Mouse (Mus musculus) spleen, adult 2 months (tissue): ENCODE measurements around the gene Gpatch3. TPM values are rescaled to one million over a fixed set of nuclear protein-coding genes. Genes with fewer than 3 reads are reported as not detected.
A peak's percentile ranks its signal among the peaks of the same experiment; 100 is the strongest.

Experiments used
- DNase-seq, 2 experiments: peaks; one replicate each; pipeline versions ENCODE4 v3.0.0 to v3.0.0-alpha.2; 2012 to 2021; ENCODE audit warnings: low spot score in 2 of 2, low read depth in 1 of 2
- H3K27ac ChIP-seq: fragments of 200-500 bp; 2 replicates; pipeline ENCODE4 v1.5.1; 2012; ENCODE audit warnings: low read length, inconsistent platforms; ENCODE audit not compliant: insufficient read depth
- H3K27me3 ChIP-seq: fragments of 200-500 bp; 2 replicates; pipeline ENCODE4 v1.6.1; 2012; ENCODE audit warnings: mild to moderate bottlenecking, moderate library complexity, low read length, inconsistent platforms; ENCODE audit not compliant: control insufficient read depth, insufficient read depth
- H3K36me3 ChIP-seq: fragments of 200-500 bp; 2 replicates; pipeline ENCODE4 v1.6.1; 2012; ENCODE audit warnings: mild to moderate bottlenecking, low read length, inconsistent platforms; ENCODE audit not compliant: control insufficient read depth, insufficient read depth
- H3K4me1 ChIP-seq: fragments of 200-500 bp; 2 replicates; pipeline ENCODE4 v1.6.1; 2011; ENCODE audit warnings: inconsistent platforms; ENCODE audit not compliant: control insufficient read depth, insufficient read depth, insufficient read length
- H3K4me3 ChIP-seq: fragments of 200-500 bp; 2 replicates; pipeline ENCODE4 v1.5.1; 2011; ENCODE audit warnings: mild to moderate bottlenecking, inconsistent platforms; ENCODE audit not compliant: insufficient read depth, insufficient read length; ENCODE audit errors: extremely low read depth
- CTCF ChIP-seq: fragments of 200-500 bp; IDR thresholded peaks from 2 replicates; pipeline ENCODE4 v1.5.1; 2011; ENCODE audit warnings: mild to moderate bottlenecking, inconsistent platforms; ENCODE audit not compliant: insufficient read depth, insufficient read length, insufficient replicate concordance; ENCODE audit errors: extremely low read depth
- POLR2A ChIP-seq: fragments of 200-500 bp; IDR thresholded peaks from 2 replicates; pipeline ENCODE4 v1.6.1; 2011; ENCODE audit warnings: low read depth, low read length, inconsistent platforms
- WGBS: fragments of 180-500 bp; shearing (Covaris S2); methylation state at CpG from one replicate; pipeline ENCODE4 v1.1.7; 2018; 5-methylcytosine and 5-hydroxymethylcytosine counted together
- polyA plus RNA-seq: library from polyadenylated mRNA; depleted of rRNA; stranded (reverse); fragments of >200 nt; gene quantifications from 2 replicates; pipeline ENCODE4 v1.2.3, GENCODE M21; 2012

Gpatch3 gene
- polyA plus RNA-seq, 1 experiment, result 3.7 TPM

- Histone ChIP-seq H3K4me3 (no peak overlapping the region), H3K27me3 (no peaks in the 10 kb centered on the region), H3K36me3 (peaks cover 41% of the 10 kb centered on the region), H3K4me1 (peaks cover 18% of the 10 kb centered on the region; the same call in 1 of the 2 replicates), H3K27ac (no peak overlapping the region)
- no peak for DNase-seq
- WGBS, result 99% methylated on average over 5 of the region's 5 CpGs
- no peak for TF ChIP-seq POLR2A
- TF ChIP-seq CTCF, result no peak
These were observed 37.3 kb downstream of the Gpatch3 start for GRCm38 (mm10) chr4:133611815-133612214.

- no peak for TF ChIP-seq CTCF
- no peaks in the 10 kb centered on the region for H3K27me3 ChIP-seq
- no peak overlapping the region for H3K4me3 ChIP-seq
- DNase-seq, result no peak
- H3K4me1 ChIP-seq, result peaks cover 18% of the 10 kb centered on the region; the same call in 1 of the 2 replicates
- H3K27ac ChIP-seq, result no peak overlapping the region
- H3K36me3 ChIP-seq, result peaks cover 36% of the 10 kb centered on the region
- WGBS, result 98% methylated on average over 7 of the region's 7 CpGs
These were observed 37.9 kb downstream of the Gpatch3 start for GRCm38 (mm10) chr4:133612416-133612815.

GRCm38 (mm10) chr4:133613026-133613425 lies 38.5 kb downstream of the Gpatch3 start:
- TF ChIP-seq POLR2A (no peak), CTCF (no peak)
- peaks cover 18% of the 10 kb centered on the region; the same call in 1 of the 2 replicates for H3K4me1 ChIP-seq
- H3K27ac ChIP-seq, result no peak overlapping the region
- DNase-seq, result no peak
- no peaks in the 10 kb centered on the region for H3K27me3 ChIP-seq
- H3K36me3 ChIP-seq, result peaks cover 38% of the 10 kb centered on the region
- WGBS, result 94% methylated on average over 8 of the region's 8 CpGs
- no peak overlapping the region for H3K4me3 ChIP-seq

- H3K27me3 ChIP-seq, result no peaks in the 10 kb centered on the region
- no peak overlapping the region for H3K27ac ChIP-seq
- no peak overlapping the region for H3K4me3 ChIP-seq
- H3K4me1 ChIP-seq, result peaks cover 18% of the 10 kb centered on the region; the same call in 1 of the 2 replicates
- peaks cover 33% of the 10 kb centered on the region for H3K36me3 ChIP-seq
- 86% methylated on average over 4 of the region's 4 CpGs for WGBS
- DNase-seq, result no peak
- TF ChIP-seq CTCF (no peak), POLR2A (no peak)
These were observed 39.3 kb downstream of the Gpatch3 start for GRCm38 (mm10) chr4:133613867-133614266.

- 70% methylated on average over 8 of the region's 8 CpGs for WGBS
- Histone ChIP-seq H3K27ac (no peak overlapping the region), H3K36me3 (peaks cover 33% of the 10 kb centered on the region), H3K27me3 (no peaks in the 10 kb centered on the region), H3K4me1 (peaks cover 18% of the 10 kb centered on the region; the same call in 1 of the 2 replicates), H3K4me3 (no peak overlapping the region)
- peak in 1 of 2 experiments; percentile 55 for DNase-seq
- TF ChIP-seq CTCF (no peak), POLR2A (no peak)
These were observed 39.8 kb downstream of the Gpatch3 start for GRCm38 (mm10) chr4:133614274-133614761.

GRCm38 (mm10) chr4:133615416-133615815 lies 40.9 kb downstream of the Gpatch3 start:
- no peak for DNase-seq
- Histone ChIP-seq H3K27me3 (no peaks in the 10 kb centered on the region), H3K4me3 (no peak overlapping the region), H3K36me3 (peaks cover 33% of the 10 kb centered on the region), H3K4me1 (peaks cover 22% of the 10 kb centered on the region; the same call in 1 of the 2 replicates), H3K27ac (no peak overlapping the region)
- TF ChIP-seq CTCF (no peak), POLR2A (no peak)
- 84% methylated on average over 10 of the region's 10 CpGs for WGBS

- no peak for DNase-seq
- peaks cover 22% of the 10 kb centered on the region for H3K36me3 ChIP-seq
- peaks cover 30% of the 10 kb centered on the region; the same call in 1 of the 2 replicates for H3K4me1 ChIP-seq
These were observed 43.4 kb downstream of the Gpatch3 start for GRCm38 (mm10) chr4:133617936-133618335.

More at GRCm38 (mm10) chr4:133617936-133618335, 43.4 kb downstream of the Gpatch3 start:
- Histone ChIP-seq H3K27me3 (no peaks in the 10 kb centered on the region), H3K4me3 (no peak overlapping the region), H3K27ac (no peak overlapping the region)
- TF ChIP-seq CTCF (no peak), POLR2A (no peak)
- WGBS, result 64% methylated on average over 11 of the region's 11 CpGs
